Mouse (Mus musculus) heart, postnatal 4 days (tissue): ENCODE data around the gene Fbxo10. TPM values are rescaled to one million over a fixed set of nuclear protein-coding genes. Genes with fewer than 3 reads are reported as not detected.
"Not testable (repeated sequence)": the region's sequence is repeated elsewhere in the genome, so short reads cannot be mapped to it uniquely, and the experiment has no call there.

ENCODE experiments used
- DNase-seq: peaks from one replicate; pipeline ENCODE4 v3.0.0; 2021
- total RNA-seq, 2 experiments: library from RNA; stranded (reverse); gene quantifications; 2 replicates each; pipeline ENCODE4 v1.2.3; 2021

The Fbxo10 gene
- total RNA-seq = 10 to 100 TPM; 21.3 to 23.1 TPM

- peak; percentile 96 for DNase-seq
Measured at GRCm38 (mm10) chr4:45084021-45084894, at the start of gene Fbxo10. TSS of gene Fbxo10 (minus strand) at chr4:45084604.

- no peak for DNase-seq
Measured at GRCm38 (mm10) chr4:45131021-45131420, 46.6 kb upstream of the Fbxo10 start.

GRCm38 (mm10) chr4:45121311-45121710, 36.9 kb upstream of the Fbxo10 start:
- no peak for DNase-seq

- no peak for DNase-seq
Measured at GRCm38 (mm10) chr4:45108456-45109110, 24.2 kb upstream of the Fbxo10 start.

GRCm38 (mm10) chr4:45107601-45108277, 23.3 kb upstream of the Fbxo10 start, which contains the start of gene Tomm5:
TSS of gene Tomm5 (minus strand) at chr4:45108114.
- DNase-seq = peak; percentile 91

- DNase-seq = no peak
Measured at GRCm38 (mm10) chr4:45107066-45107465, 22.7 kb upstream of the Fbxo10 start.

- DNase-seq = no peak
Measured at GRCm38 (mm10) chr4:45106409-45106808, 22.0 kb upstream of the Fbxo10 start.

- peak; percentile 78 for DNase-seq
Measured at GRCm38 (mm10) chr4:45097198-45097872, 12.9 kb upstream of the Fbxo10 start.

- no peak for DNase-seq
Measured at GRCm38 (mm10) chr4:45084895-45085290, 489 bp upstream of the Fbxo10 start.

- DNase-seq = no peak
Measured at GRCm38 (mm10) chr4:45083487-45083886, 917 bp downstream of the Fbxo10 start.

- no peak for DNase-seq
Measured at GRCm38 (mm10) chr4:45082951-45083350, 1.5 kb downstream of the Fbxo10 start.

GRCm38 (mm10) chr4:45081041-45081440, 3.4 kb downstream of the Fbxo10 start:
- not testable (repeated sequence) for DNase-seq

- DNase-seq = no peak
Measured at GRCm38 (mm10) chr4:45073544-45073943, 10.9 kb downstream of the Fbxo10 start.

- DNase-seq = no peak
Measured at GRCm38 (mm10) chr4:45072261-45072973, 12.0 kb downstream of the Fbxo10 start.

- DNase-seq = no peak
Measured at GRCm38 (mm10) chr4:45067742-45068141, 16.7 kb downstream of the Fbxo10 start.

- no peak for DNase-seq
Measured at GRCm38 (mm10) chr4:45066036-45066730, 18.2 kb downstream of the Fbxo10 start.

GRCm38 (mm10) chr4:45064577-45064976, 19.8 kb downstream of the Fbxo10 start:
- no peak for DNase-seq

GRCm38 (mm10) chr4:45063836-45064235, 20.6 kb downstream of the Fbxo10 start:
- DNase-seq = not testable (repeated sequence)

- DNase-seq = peak; percentile 23
Measured at GRCm38 (mm10) chr4:45055451-45055850, 29.0 kb downstream of the Fbxo10 start.

- DNase-seq = peak; percentile 37
Measured at GRCm38 (mm10) chr4:45054862-45055261, 29.5 kb downstream of the Fbxo10 start.

GRCm38 (mm10) chr4:45047956-45048355, 36.4 kb downstream of the Fbxo10 start:
- no peak for DNase-seq
